Mouse (Mus musculus): Measurements from ENCODE around the gene Epm2a. TPM values are rescaled to one million over a fixed set of nuclear protein-coding genes. Genes with fewer than 3 reads are reported as not detected.

Gene Epm2a
- total and polyA plus RNA-seq, 3 experiments, result not detected

- peak; percentile 53 for DNase-seq (ENCODE audit: extremely low read depth)
- H3K79me2 ChIP-seq (replicated peaks; ENCODE audit: control insufficient read depth, extremely low read depth, insufficient read depth, poor library complexity, severe bottlenecking), result no peaks in the 10 kb centered on the region
- no peak overlapping the region for H3K9ac ChIP-seq (ENCODE audit: insufficient read depth, low read depth)
- dilution Hi-C loops (cut with MboI; ENCODE audit: extremely low pct_ligation_motif_present, extremely low pct_unique_long_range_greater_than_20kb, low sequenced_read_pairs), result no loop called here
- H3K27ac ChIP-seq (ENCODE audit: insufficient read depth, low read depth), result no peak overlapping the region
- H3K9me3 ChIP-seq (replicated peaks; ENCODE audit: low read length), result peaks cover 8% of the 10 kb centered on the region
- TF ChIP-seq RAD21 (IDR thresholded peaks at IDR 0.05; ENCODE audit: low read depth, low read length) (peak; percentile 64), ETS1 (conservative IDR thresholded peaks at IDR 0.05; ENCODE audit: low read depth, low read length) (no peak), SMC3 (IDR thresholded peaks at IDR 0.05; ENCODE audit: low read depth, low read length) (peak; percentile 51; the same call in 1 of the 2 replicates), CTCF (conservative IDR thresholded peaks at IDR 0.05 in 1 of 2, IDR thresholded peaks at IDR 0.05 in 1 of 2; ENCODE audit: low read depth in 2 of 2, low read length in 2 of 2) (peak; percentile 54 to 65; a peak in 3 of 4 replicates), ZNF384 (IDR thresholded peaks at IDR 0.05; ENCODE audit: low read depth, low read length) (no peak)
- in situ Hi-C loops (cut with MboI; ENCODE audit: low pct_ligation_motif_present, low pct_unique_long_range_greater_than_20kb, low sequenced_read_pairs), result no loop called here
- H3K4me2 ChIP-seq (ENCODE audit: insufficient read depth, low read depth, poor library complexity, severe bottlenecking), result no peak overlapping the region; the same call in 1 of the 2 replicates
- H3K4me1 ChIP-seq (ENCODE audit: control insufficient read depth in 1 of 2, insufficient read depth in 2 of 2), result no peaks in the 10 kb centered on the region
- no peaks in the 10 kb centered on the region for H3K36me3 ChIP-seq (replicated peaks in 1 of 2; ENCODE audit: control insufficient read depth in 1 of 2, insufficient read depth in 1 of 2, low read length in 1 of 2)
- no peaks in the 10 kb centered on the region for H3K27me3 ChIP-seq (replicated peaks)
- no peak overlapping the region for H3K4me3 ChIP-seq (replicated peaks in 1 of 3; ENCODE audit: low read depth in 2 of 3, low read length in 2 of 3, poor library complexity in 1 of 3)
These were observed 18.9 kb downstream of the Epm2a start for GRCm38 (mm10) chr10:11361985-11362692.

- peaks cover under 1% of the 10 kb centered on the region for H3K9me3 ChIP-seq (replicated peaks; ENCODE audit: low read length)
- no peaks in the 10 kb centered on the region for H3K36me3 ChIP-seq (replicated peaks in 1 of 2; ENCODE audit: control insufficient read depth in 1 of 2, insufficient read depth in 1 of 2, low read length in 1 of 2)
- H3K27me3 ChIP-seq (replicated peaks), result no peaks in the 10 kb centered on the region
- no peak overlapping the region for H3K27ac ChIP-seq (ENCODE audit: insufficient read depth, low read depth)
- in situ Hi-C loops (cut with MboI; ENCODE audit: low pct_ligation_motif_present, low pct_unique_long_range_greater_than_20kb, low sequenced_read_pairs) (no loop called here), dilution Hi-C loops (cut with MboI; ENCODE audit: extremely low pct_ligation_motif_present, extremely low pct_unique_long_range_greater_than_20kb, low sequenced_read_pairs) (no loop called here)
- DNase-seq (ENCODE audit: extremely low read depth), result no peak
- H3K9ac ChIP-seq (ENCODE audit: insufficient read depth, low read depth), result no peak overlapping the region
- H3K4me2 ChIP-seq (ENCODE audit: insufficient read depth, low read depth, poor library complexity, severe bottlenecking), result no peak overlapping the region
- no peak overlapping the region for H3K4me3 ChIP-seq (replicated peaks in 1 of 3; ENCODE audit: low read depth in 2 of 3, low read length in 2 of 3, poor library complexity in 1 of 3)
- no peaks in the 10 kb centered on the region for H3K4me1 ChIP-seq (ENCODE audit: control insufficient read depth in 1 of 2, insufficient read depth in 2 of 2)
- H3K79me2 ChIP-seq (replicated peaks; ENCODE audit: control insufficient read depth, extremely low read depth, insufficient read depth, poor library complexity, severe bottlenecking), result no peaks in the 10 kb centered on the region
- TF ChIP-seq MXI1 (IDR thresholded peaks at IDR 0.05; ENCODE audit: low read depth, low read length) (no peak), MAFK (IDR thresholded peaks at IDR 0.05; ENCODE audit: insufficient replicate concordance, low read length) (no peak), TCF12 (IDR thresholded peaks at IDR 0.05; ENCODE audit: low read depth, low read length) (no peak), PAX5 (IDR thresholded peaks at IDR 0.05; ENCODE audit: low read length) (no peak), CTCF (conservative IDR thresholded peaks at IDR 0.05 in 1 of 2, IDR thresholded peaks at IDR 0.05 in 1 of 2; ENCODE audit: low read depth in 2 of 2, low read length in 2 of 2) (no peak), POLR2AphosphoS2 (IDR thresholded peaks at IDR 0.05; ENCODE audit: low read depth, low read length) (no peak), ZMIZ1 (IDR thresholded peaks at IDR 0.05; ENCODE audit: low read depth, low read length) (no peak)
These were observed 19.8 kb downstream of the Epm2a start for GRCm38 (mm10) chr10:11362896-11363487.

- no peaks in the 10 kb centered on the region for H3K36me3 ChIP-seq (replicated peaks in 1 of 2; ENCODE audit: control insufficient read depth in 1 of 2, insufficient read depth in 1 of 2, low read length in 1 of 2)
- no peak overlapping the region for H3K9ac ChIP-seq (ENCODE audit: insufficient read depth, low read depth)
- DNase-seq (ENCODE audit: extremely low read depth), result no peak
- no peaks in the 10 kb centered on the region for H3K79me2 ChIP-seq (replicated peaks; ENCODE audit: control insufficient read depth, extremely low read depth, insufficient read depth, poor library complexity, severe bottlenecking)
- no peak for TF ChIP-seq ZMIZ1 (IDR thresholded peaks at IDR 0.05; ENCODE audit: low read depth, low read length)
- no peak for TF ChIP-seq RCOR1 (conservative IDR thresholded peaks at IDR 0.05; ENCODE audit: low read depth, low read length)
- TF ChIP-seq E2F4 (IDR thresholded peaks at IDR 0.05; ENCODE audit: insufficient replicate concordance, low read depth, low read length), result no peak
- TF ChIP-seq MYC (IDR thresholded peaks at IDR 0.05; ENCODE audit: low read depth, low read length), result no peak
- H3K4me2 ChIP-seq (ENCODE audit: insufficient read depth, low read depth, poor library complexity, severe bottlenecking), result no peak overlapping the region
- H3K9me3 ChIP-seq (replicated peaks; ENCODE audit: low read length), result no peaks in the 10 kb centered on the region
- H3K4me1 ChIP-seq (ENCODE audit: control insufficient read depth in 1 of 2, insufficient read depth in 2 of 2), result no peaks in the 10 kb centered on the region
- H3K27ac ChIP-seq (ENCODE audit: insufficient read depth, low read depth), result no peak overlapping the region
- H3K27me3 ChIP-seq (replicated peaks), result no peaks in the 10 kb centered on the region
- in situ Hi-C loops (cut with MboI; ENCODE audit: low pct_ligation_motif_present, low pct_unique_long_range_greater_than_20kb, low sequenced_read_pairs), result no loop called here
- dilution Hi-C loops (cut with MboI; ENCODE audit: extremely low pct_ligation_motif_present, extremely low pct_unique_long_range_greater_than_20kb, low sequenced_read_pairs), result no loop called here
- no peak overlapping the region for H3K4me3 ChIP-seq (replicated peaks in 1 of 3; ENCODE audit: low read depth in 2 of 3, low read length in 2 of 3, poor library complexity in 1 of 3)
These were observed 38.1 kb downstream of the Epm2a start for GRCm38 (mm10) chr10:11381302-11381701.
